ENCODE assay signal across 16 mouse cellular contexts in the genomic region with DNA sequence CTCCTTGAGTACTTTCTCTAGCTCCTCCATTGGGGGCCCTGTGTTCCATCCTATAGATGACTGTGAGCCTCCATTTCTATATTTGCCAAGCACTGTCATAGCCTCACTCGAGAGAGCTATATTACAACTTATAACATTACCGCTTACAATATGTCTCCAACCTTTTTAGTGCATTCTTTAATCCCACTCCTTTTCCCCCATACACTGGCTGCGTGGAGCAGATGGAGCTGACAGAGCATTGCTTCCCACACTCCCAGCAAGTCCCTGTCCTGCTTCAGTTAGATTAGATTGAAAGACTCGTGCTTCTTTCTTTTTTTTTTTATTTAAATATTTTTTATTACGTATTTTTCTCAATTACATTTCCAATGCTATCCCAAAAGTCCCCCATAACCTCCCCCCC.
"Had no signal": no experiment of that assay in that cellular context is flagged by ENCODE, and none has a peak within 500 bp of the region (broad histone marks: within the 10 kb centered on the region; RNA-seq: fewer than 3 reads in every experiment).

No protein-coding gene starts in this region.

- DNase-seq: liver, postnatal 0 days; lung, adult 2 months; lung, postnatal 14 days; lung, postnatal 36 days; thymus, adult 18-20 months; thymus, postnatal 14 days; thymus, postnatal 36 days had no signal

- H3K4me3 ChIP-seq: lung, embryonic 15.5 days; megakaryocyte, embryonic 14.5 days; midbrain, embryonic 13.5 days; midbrain, embryonic 15.5 days; neural tube, embryonic 12.5 days; stomach, embryonic 15.5 days had no signal

- ATAC-seq: liver, postnatal 0 days; lung, postnatal 0 days; midbrain, embryonic 13.5 days; midbrain, embryonic 15.5 days had no signal

- H3K27ac ChIP-seq: lung, embryonic 15.5 days; macrophage; midbrain, embryonic 13.5 days; midbrain, embryonic 15.5 days; neural tube, embryonic 12.5 days; stomach, embryonic 15.5 days; stomach, postnatal 0 days had no signal
